Mouse (Mus musculus) erythroblast, embryonic 14.5 days (primary cell): ENCODE measurements around the gene Vps33b.

ENCODE experiments used
- GATA1 ChIP-seq: IDR thresholded peaks from 2 replicates; pipeline ENCODE4 v1.6.1; 2012; ENCODE audit warnings: low read length, inconsistent platforms, mixed read lengths
- TAL1 ChIP-seq: IDR thresholded peaks from 3 replicates; pipeline ENCODE4 v1.6.1; 2012; ENCODE audit warnings: low read length, inconsistent platforms, mixed read lengths

DNA sequence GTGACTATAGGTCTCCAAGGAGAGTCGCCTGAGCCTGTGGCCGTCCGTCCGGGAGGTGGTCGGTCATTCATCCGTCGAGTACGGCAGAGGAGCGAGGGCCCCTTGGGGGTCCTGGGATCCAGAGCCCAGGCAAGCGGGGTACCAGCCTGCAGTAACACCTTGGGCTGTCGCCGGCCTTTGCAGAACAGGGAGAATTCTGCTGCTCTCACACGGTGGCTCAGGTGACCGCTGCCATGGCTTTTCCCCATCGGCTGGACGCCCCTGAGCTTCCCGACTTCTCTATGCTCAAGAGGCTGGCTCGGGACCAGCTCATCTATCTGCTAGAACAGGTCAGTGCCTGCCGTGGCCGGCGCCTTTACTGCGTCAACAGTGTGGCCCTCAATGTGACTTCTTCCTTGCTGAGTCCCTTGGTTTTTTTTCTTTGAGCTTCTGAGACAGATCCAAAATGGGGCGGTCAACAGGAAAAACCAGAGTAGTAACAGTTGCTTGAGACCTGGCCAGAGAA lies 354 bp downstream of the Vps33b start:
- TF ChIP-seq TAL1 (no peak), GATA1 (no peak)
